Mouse (Mus musculus) B cell, adult 2 months (primary cell): ENCODE measurements around the gene Mycbpap.
A peak's percentile ranks its signal among the peaks of the same experiment; 100 is the strongest.

Experiments used
- DNase-seq, 2 experiments: peaks; one replicate each; pipeline ENCODE4 v3.0.0; 2022

Mycbpap gene

GRCm38 (mm10) chr11:94475722-94476121 is 45.8 kb downstream of the Mycbpap start:
- no peak for DNase-seq

DNA sequence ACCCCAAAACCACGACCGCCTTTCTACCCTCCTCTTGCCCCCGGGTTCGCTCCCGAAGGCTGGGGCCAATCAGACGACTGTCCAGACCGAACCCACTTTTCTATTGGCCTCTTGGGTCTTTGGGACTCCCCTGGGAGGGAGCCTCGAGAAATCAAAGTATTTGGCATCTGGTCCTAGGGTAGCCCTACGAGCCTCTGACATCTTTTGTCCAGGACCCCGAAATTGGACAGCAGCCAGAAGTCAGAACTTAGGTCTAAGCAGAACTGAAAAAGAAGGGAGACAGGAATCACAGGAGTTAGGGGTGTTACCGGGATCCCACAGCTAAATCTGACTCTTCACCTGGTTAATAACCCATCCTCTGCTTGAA is 47.0 kb downstream of the Mycbpap start:
- DNase-seq, result no peak

GRCm38 (mm10) chr11:94473707-94474543 is 47.6 kb downstream of the Mycbpap start, which contains the start of gene Cacna1g:
Gene Cacna1g, minus strand, starts transcription at chr11:94474198.
- peak; percentile 55 to 56 for DNase-seq

GRCm38 (mm10) chr11:94472916-94473706 is 48.4 kb downstream of the Mycbpap start:
- peak; percentile 13 to 18 for DNase-seq

GRCm38 (mm10) chr11:94472585-94472915 is 49.0 kb downstream of the Mycbpap start:
- DNase-seq, result peak in 1 of 2 experiments; percentile 7

- DNase-seq, result no peak
Observed at GRCm38 (mm10) chr11:94471740-94472584, 49.6 kb downstream of the Mycbpap start.

- no peak for DNase-seq
Observed at GRCm38 (mm10) chr11:94470391-94470790, 51.2 kb downstream of the Mycbpap start.

DNA sequence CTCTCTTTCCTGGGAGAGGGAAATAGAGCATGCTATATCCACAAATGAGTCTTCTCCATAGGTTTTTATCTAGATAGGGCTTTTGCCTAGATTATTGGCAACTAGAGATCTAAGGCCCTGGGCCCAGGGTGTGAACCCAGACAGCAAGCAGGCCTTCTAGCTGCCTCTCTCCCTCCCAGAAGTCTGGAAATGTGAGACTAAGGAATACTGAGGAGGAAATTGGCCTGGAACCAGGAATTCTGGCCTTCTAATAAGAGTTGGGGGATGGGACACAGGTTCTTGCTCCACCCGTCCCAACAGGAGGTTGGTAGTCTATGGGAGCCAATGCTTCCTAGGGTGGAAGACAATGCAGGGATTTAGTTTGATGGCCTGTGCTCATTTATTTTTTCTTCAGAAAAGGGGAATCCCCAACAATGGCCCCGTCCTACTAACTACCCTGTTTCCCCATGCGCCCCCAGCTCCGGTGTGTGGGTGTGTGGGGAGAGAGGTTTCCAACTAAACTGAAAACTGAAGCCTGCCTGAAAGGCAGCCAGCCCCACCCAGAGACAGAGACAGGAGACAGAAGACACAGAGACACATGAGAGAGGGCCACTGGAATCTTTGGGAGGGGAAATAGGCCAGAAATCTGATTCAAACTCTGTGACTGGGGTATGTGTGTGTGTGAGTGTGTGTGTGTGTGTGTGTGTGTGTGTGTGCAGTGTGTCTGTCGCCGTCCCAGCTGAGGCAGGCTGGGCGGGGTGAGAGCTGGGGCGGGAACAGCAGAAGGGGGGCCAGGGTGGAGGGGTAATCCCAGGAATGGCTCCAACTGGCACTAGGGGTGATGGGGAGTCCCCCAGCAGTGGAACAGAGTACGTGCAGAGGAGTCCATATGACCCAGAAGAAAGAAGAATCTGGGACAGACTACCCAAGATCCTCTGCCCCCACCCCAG is 52.1 kb downstream of the Mycbpap start:
- no peak for DNase-seq

- no peak for DNase-seq
Observed at GRCm38 (mm10) chr11:94468582-94469064, 52.9 kb downstream of the Mycbpap start.

- no peak for DNase-seq
Observed at GRCm38 (mm10) chr11:94466333-94466855, 55.1 kb downstream of the Mycbpap start.

- no peak for DNase-seq
Observed at GRCm38 (mm10) chr11:94464170-94464569, 57.4 kb downstream of the Mycbpap start.

DNA sequence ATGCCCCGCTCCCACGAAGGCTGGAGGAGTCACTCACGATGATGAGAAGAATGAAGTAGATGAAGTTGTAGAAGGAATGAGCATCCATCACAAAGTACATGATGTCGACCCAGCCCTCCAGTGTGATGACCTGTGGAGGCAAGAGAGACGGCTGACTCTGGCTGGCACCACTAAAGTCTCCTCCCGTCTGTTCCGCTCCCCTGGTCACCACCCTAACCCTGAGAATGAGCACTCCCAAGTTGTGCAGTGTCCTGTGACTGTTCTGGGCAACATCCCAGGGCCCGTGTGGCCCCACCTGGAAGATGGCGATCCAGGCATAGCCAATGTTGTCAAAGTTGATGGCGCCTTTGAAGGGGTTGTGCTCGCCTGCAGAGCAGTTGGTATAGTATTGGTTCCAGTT is 59.7 kb downstream of the Mycbpap start:
- no peak for DNase-seq

DNA sequence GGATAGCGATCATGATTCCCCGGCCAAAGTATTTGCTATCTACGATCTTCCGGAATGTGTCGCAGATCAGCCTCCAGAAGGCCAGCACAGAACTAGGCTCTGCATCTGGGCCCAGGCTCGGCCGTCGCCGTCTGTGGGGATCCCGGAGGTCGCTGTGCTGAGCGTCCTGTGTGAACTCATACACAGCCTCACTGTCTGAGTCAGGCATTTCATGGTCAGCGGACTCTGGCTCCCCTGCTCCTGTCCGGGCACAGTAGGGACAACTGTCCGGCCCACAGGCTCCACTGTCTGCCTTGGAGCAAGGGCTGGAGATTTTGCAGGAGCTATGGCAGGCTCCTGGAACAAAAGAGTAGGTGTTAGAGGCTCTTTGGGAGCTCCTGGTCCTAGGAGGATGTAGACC is 64.5 kb downstream of the Mycbpap start:
- no peak for DNase-seq

GRCm38 (mm10) chr11:94456347-94456746 is 65.2 kb downstream of the Mycbpap start:
- DNase-seq, result no peak

DNA sequence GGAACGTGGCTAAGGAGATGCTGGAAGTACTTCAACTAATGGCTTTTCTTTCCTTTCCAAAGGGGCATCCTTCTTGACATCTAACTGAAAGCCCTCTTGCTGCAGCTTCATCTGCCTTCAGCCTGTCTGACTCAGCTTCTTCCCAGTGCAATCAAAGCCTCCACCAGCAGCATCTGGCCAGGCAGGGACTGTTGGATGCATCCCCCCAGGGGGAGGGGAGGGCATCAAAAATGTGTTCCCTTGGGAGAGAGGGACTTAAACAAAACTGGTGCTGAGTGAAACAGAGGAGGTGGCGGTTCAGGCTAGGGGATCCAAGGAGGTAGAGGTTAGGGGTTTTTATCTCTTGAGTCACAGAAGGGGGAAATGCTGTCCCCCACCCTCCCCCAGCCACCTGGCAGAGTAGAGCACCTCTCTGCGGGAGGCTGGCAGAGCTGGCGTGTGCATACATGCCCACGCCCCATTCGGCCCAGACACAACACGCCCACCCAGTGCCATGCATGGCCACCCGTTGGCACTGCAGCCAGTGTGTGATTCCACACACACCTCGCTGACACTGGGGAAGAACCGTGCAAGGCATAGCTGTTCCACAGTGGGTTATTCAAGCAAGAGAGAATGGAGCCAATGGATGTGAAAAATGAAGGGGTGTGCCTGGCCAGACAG is 66.3 kb downstream of the Mycbpap start:
- DNase-seq, result no peak

DNA sequence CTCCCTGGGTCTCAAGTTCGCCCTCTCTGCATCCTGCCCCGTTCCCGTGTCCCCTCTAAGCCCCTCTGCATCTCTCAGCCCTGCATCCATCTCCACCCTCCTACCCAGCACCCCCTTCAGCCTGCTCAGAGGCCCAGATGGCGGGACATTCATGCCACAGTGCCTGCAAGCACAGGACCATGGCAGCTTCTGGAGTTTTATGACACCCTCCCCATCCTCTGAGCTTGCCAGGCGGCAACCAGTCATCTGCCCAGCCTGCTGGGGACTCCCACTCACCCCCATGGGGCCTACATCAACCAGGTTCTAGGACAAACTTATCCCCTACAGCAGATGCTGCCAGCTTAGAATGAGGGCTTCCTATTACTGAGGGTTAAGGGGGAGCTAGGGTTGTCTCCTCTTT is 66.8 kb downstream of the Mycbpap start:
- DNase-seq, result no peak
